Mouse (Mus musculus): ENCODE measurements around the gene Clns1a.

Gene Clns1a

DNA sequence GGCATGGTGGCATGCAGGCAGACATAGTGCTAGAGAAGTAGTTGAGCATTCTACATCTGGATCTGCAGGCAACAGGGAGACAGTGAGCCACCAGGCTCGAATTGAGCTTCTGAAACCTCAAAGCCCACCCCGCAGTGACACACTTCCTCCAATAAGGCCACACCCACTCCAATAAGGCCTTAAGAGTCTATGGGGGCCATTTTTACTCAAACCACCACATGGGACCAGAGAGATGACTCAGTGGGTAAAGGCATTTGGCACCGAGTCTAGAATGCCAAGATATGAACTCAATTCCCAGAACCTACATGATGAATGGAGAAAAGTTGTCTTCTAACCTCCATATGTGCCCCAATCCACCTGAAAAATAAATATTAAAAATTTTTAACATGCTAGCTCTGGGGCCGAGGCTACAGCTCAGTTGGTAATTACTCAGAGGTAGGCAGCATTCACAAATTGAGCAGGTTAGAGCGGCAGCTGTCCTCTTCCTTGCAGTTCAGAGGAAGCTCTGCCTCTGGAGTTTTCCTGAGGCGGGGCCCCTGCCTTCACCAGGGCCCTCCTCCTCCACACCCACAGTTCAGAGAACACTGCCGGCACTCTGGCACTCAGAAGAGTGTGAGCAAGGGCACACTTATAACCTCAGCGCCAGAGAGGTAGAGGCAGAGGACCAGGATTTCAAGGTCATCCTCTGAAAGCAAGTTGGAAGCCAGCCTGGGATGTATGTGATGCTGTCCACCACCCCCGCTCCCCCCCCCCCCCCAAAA is 70.2 kb downstream of the Clns1a start:
- DNase-seq: no peak

DNA sequence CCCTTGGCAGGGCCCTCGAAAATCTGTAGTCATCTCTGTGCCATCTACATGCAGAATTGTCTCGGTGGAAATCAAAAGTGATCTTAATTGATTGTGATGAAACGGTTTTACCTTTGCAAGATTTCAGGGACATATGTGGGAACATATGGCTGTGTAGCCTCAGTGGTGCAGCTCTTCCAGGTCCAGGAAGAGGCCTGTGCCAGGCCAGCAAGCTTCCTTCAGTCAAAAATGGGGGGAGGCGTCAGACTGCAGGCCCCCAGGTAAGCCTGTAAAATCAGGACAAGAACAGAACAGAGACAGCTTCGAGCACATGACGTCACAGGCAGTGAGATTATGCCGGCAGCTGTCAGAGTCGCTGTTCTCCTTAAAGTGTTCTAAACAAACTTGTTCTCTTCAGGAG is 71.4 kb downstream of the Clns1a start:
- peak in 1 of 2 experiments; percentile 25 for DNase-seq

DNA sequence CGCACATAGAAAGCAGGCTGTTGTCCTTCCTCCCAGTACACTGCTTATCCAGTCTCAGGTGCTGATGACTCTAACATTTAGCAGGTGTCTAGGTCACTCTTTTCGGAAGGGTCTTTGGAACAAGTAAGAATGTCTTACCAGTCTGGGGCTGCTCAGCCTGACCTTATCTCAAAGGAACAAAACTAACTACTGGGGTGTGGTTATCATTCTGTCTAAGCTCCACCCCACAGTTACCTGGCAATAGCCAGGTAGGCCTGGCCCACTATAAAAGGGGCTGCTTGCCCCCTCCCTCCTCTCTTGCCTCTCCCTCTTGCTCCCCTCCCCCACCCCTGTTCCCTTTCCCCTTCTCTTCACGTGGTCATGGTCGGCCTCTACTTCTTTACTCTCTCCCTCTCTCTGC is 72.6 kb downstream of the Clns1a start:
- no peak for DNase-seq
